Mouse (Mus musculus): ENCODE measurements around the gene A630095N17Rik. TPM values are rescaled to one million over a fixed set of nuclear protein-coding genes. Genes with fewer than 3 reads are reported as not detected.

Gene A630095N17Rik
- polyA plus RNA-seq, 1 experiment from 2014 or later, result not detected

- no peak overlapping the region for H3K4me2 ChIP-seq
- no peaks in the 10 kb centered on the region for H3K9me3 ChIP-seq
- WGBS, result 72% methylated on average over 13 of the region's 13 CpGs
- no peaks in the 10 kb centered on the region for H3K36me3 ChIP-seq
- H3K27me3 ChIP-seq, result peaks cover 7% of the 10 kb centered on the region; the same call in 1 of the 2 replicates
- no peak for ATAC-seq (ENCODE audit: low read depth)
- no peak overlapping the region for H3K27ac ChIP-seq (replicated peaks)
- H3K4me3 ChIP-seq, result no peak overlapping the region
- H3K9ac ChIP-seq, result no peak overlapping the region
- H3K4me1 ChIP-seq (replicated peaks), result peaks cover 28% of the 10 kb centered on the region
These were observed 20.4 kb upstream of the A630095N17Rik start for GRCm38 (mm10) chr1:75252308-75252707.

- peak; percentile 38; the same call in 1 of the 2 replicates for ATAC-seq (ENCODE audit: low read depth)
- WGBS, result 5% methylated on average over 21 of the region's 22 CpGs
- H3K9ac ChIP-seq, result 0 out of 2 replicates have a peak overlapping the region, but pooled peaks have one; percentile 23
- no peaks in the 10 kb centered on the region for H3K36me3 ChIP-seq
- H3K4me2 ChIP-seq, result peak overlapping the region; percentile 49
- H3K27ac ChIP-seq (replicated peaks), result no peak overlapping the region
- H3K4me3 ChIP-seq, result peak overlapping the region; percentile 25; the same call in 1 of the 2 replicates
- no peaks in the 10 kb centered on the region for H3K9me3 ChIP-seq
- H3K27me3 ChIP-seq, result peaks cover 7% of the 10 kb centered on the region; the same call in 1 of the 2 replicates
- peaks cover 30% of the 10 kb centered on the region for H3K4me1 ChIP-seq (replicated peaks)
These were observed 19.4 kb upstream of the A630095N17Rik start for GRCm38 (mm10) chr1:75251112-75251970.

DNA sequence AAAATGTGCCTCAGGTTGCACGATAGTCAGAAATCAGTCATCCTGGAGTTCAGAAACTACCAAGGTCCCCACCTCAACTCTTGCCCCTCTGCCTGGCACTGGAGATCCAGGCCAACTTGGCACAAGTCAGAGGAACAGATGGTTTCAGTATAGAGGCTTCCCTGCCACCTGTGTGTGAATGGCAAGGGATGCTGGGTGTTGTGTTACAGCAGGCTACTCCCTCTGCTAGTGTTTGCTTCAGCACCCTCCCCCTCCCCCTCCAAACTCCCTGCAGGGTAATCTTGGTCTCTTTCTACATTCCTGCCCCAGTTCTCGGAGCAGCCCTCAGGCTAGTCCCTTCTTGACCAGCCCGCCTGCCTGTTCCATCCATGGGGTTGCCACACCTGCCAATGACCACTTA is 18.6 kb upstream of the A630095N17Rik start:
- 0 out of 2 replicates have a peak overlapping the region, but pooled peaks have one; percentile 19 for H3K27ac ChIP-seq (replicated peaks)
- no peak overlapping the region for H3K4me3 ChIP-seq
- no peak for ATAC-seq (ENCODE audit: low read depth)
- 65% methylated on average over 3 of the region's 3 CpGs for WGBS
- no peak overlapping the region for H3K9ac ChIP-seq
- no peaks in the 10 kb centered on the region for H3K9me3 ChIP-seq
- no peaks in the 10 kb centered on the region for H3K36me3 ChIP-seq
- H3K27me3 ChIP-seq, result peaks cover 7% of the 10 kb centered on the region; the same call in 1 of the 2 replicates
- H3K4me1 ChIP-seq (replicated peaks), result peaks cover 30% of the 10 kb centered on the region
- no peak overlapping the region for H3K4me2 ChIP-seq

DNA sequence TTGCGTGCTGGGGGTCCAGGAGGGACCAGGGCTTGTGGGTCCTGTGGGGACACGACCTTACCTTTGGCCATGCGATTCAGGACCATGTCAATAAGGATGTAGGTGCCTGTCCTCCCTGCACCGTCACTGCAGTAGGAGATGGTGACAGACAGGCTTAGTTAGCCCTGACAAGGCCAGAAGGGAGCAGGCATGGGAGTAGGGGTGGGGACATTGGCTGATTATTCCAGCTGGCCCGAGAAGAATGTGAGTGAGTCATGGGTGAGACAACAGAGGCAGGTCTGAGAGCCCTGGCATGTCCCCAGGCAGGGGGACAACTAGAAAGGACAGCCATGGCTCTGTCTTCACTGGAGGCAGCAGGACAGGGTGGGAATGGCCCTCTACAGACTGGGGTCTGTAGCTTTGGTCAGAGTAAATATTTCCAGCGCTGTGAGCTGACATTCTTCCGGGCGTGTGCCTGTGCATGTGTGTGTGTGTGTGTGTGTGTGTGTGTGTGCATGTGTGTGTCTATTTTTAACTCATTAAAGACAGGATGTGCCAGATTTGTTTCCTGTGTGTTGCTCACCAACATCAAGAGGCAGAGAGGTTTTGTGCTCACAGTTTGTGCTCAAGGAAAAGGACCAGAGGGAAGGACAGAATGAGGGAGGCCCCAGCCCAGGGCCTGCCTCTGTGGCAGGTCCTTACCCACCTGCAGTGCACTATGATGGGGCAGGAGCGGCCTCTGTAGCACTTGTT is 16.3 kb upstream of the A630095N17Rik start:
- ATAC-seq (ENCODE audit: low read depth), result no peak
- peak overlapping the region; percentile 26; the same call in 1 of the 2 replicates for H3K9ac ChIP-seq
- WGBS, result 59% methylated on average over 9 of the region's 9 CpGs

DNA sequence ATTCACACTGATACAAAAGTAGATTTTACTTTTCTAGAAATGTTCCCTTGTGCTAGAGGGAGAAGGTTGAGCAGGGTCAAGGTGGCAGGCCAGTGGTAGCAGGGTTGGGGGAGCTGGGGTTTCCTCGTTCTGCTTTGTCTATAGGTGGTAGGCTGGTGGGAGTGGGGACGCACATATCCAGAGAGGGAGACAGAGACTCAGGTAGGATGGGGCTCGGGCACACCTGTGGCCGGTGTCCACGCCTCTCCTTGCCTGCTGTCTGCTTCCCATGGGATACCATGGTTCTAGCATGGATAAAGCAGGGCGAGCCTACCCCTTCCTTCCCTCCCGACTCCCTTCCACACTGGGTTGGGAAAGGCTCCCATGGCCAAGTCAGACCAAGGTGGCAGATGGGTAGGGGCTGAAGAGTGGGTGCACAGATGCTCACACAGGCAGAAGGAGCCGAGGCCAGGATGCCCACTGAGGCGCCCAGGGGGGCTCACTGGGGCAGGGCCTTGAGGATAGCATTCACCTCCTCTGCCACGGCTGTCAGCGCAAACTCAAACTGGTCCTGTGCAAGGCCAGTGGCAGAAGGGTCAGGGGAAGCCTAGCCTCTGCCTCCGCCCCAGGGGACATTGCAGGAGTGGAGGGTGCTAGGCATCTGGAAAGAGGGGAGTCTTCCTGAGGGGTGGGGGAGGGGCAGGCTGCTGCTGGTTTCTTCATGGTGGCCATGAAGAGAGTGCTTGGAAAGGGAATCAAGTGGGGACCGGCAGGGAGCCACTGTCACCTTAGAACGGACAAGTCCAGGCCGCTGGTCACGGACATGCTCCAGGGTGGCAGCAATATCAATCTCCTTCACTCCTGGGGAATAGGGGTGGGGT is 15.4 kb upstream of the A630095N17Rik start:
- Histone ChIP-seq H3K27me3 (peaks cover 2% of the 10 kb centered on the region; the same call in 1 of the 2 replicates), H3K4me2 (no peak overlapping the region), H3K9me3 (no peaks in the 10 kb centered on the region), H3K9ac (peak overlapping the region; percentile 26; the same call in 1 of the 2 replicates), H3K4me3 (no peak overlapping the region), H3K4me1 (replicated peaks) (peaks cover 24% of the 10 kb centered on the region), H3K36me3 (peaks cover 19% of the 10 kb centered on the region), H3K27ac (replicated peaks) (no peak overlapping the region)
- 82% methylated on average over 16 of the region's 16 CpGs for WGBS
- ATAC-seq (ENCODE audit: low read depth), result no peak

More for the DNA sequence above, 16.3 kb upstream of the A630095N17Rik start:
- peaks cover 24% of the 10 kb centered on the region for H3K4me1 ChIP-seq (replicated peaks)
- peaks cover 7% of the 10 kb centered on the region; the same call in 1 of the 2 replicates for H3K27me3 ChIP-seq
- H3K36me3 ChIP-seq, result peaks cover 11% of the 10 kb centered on the region
- H3K27ac ChIP-seq (replicated peaks), result no peak overlapping the region
- H3K4me2 ChIP-seq, result no peak overlapping the region
- H3K9me3 ChIP-seq, result no peaks in the 10 kb centered on the region
- no peak overlapping the region for H3K4me3 ChIP-seq

- peaks cover 41% of the 10 kb centered on the region for H3K36me3 ChIP-seq
- no peak overlapping the region for H3K27ac ChIP-seq (replicated peaks)
- WGBS, result 17% methylated on average over 4 of the region's 4 CpGs
- H3K9me3 ChIP-seq, result no peaks in the 10 kb centered on the region
- no peak overlapping the region for H3K4me2 ChIP-seq
- no peaks in the 10 kb centered on the region for H3K27me3 ChIP-seq
- H3K4me1 ChIP-seq (replicated peaks), result peaks cover 12% of the 10 kb centered on the region
- H3K9ac ChIP-seq, result no peak overlapping the region
- peak; percentile 59; the same call in 1 of the 2 replicates for ATAC-seq (ENCODE audit: low read depth)
- H3K4me3 ChIP-seq, result no peak overlapping the region
These were observed 12.9 kb upstream of the A630095N17Rik start for GRCm38 (mm10) chr1:75244836-75245235.

GRCm38 (mm10) chr1:75244175-75244826 is 12.4 kb upstream of the A630095N17Rik start:
- H3K9me3 ChIP-seq, result no peaks in the 10 kb centered on the region

GRCm38 (mm10) chr1:75243411-75243810 is 11.5 kb upstream of the A630095N17Rik start:
- no peak overlapping the region for H3K4me2 ChIP-seq
- WGBS, result 89% methylated on average over 14 of the region's 14 CpGs
- no peak for ATAC-seq (ENCODE audit: low read depth)
- peaks cover 46% of the 10 kb centered on the region for H3K36me3 ChIP-seq
- H3K27ac ChIP-seq (replicated peaks), result no peak overlapping the region
- no peak overlapping the region for H3K4me3 ChIP-seq
- H3K9ac ChIP-seq, result no peak overlapping the region
- peaks cover 12% of the 10 kb centered on the region for H3K4me1 ChIP-seq (replicated peaks)
- H3K9me3 ChIP-seq, result no peaks in the 10 kb centered on the region
- no peaks in the 10 kb centered on the region for H3K27me3 ChIP-seq

More at GRCm38 (mm10) chr1:75244175-75244826, 12.4 kb upstream of the A630095N17Rik start:
- Histone ChIP-seq H3K4me3 (no peak overlapping the region), H3K36me3 (peaks cover 46% of the 10 kb centered on the region), H3K4me1 (replicated peaks) (peaks cover 12% of the 10 kb centered on the region), H3K9ac (no peak overlapping the region), H3K4me2 (no peak overlapping the region), H3K27me3 (no peaks in the 10 kb centered on the region), H3K27ac (replicated peaks) (no peak overlapping the region)
- peak; percentile 19; the same call in 1 of the 2 replicates for ATAC-seq (ENCODE audit: low read depth)
- 87% methylated on average over 12 of the region's 12 CpGs for WGBS

- H3K4me1 ChIP-seq (replicated peaks), result peaks cover 25% of the 10 kb centered on the region
- H3K27me3 ChIP-seq, result no peaks in the 10 kb centered on the region
- peaks cover 46% of the 10 kb centered on the region for H3K36me3 ChIP-seq
- no peaks in the 10 kb centered on the region for H3K9me3 ChIP-seq
- no peak for ATAC-seq (ENCODE audit: low read depth)
- H3K27ac ChIP-seq (replicated peaks), result no peak overlapping the region
- H3K4me3 ChIP-seq, result no peak overlapping the region
- no peak overlapping the region for H3K9ac ChIP-seq
- H3K4me2 ChIP-seq, result no peak overlapping the region
- 85% methylated on average over 10 of the region's 10 CpGs for WGBS
These were observed 7.7 kb upstream of the A630095N17Rik start for GRCm38 (mm10) chr1:75239591-75239990.

GRCm38 (mm10) chr1:75236117-75237050 is 4.5 kb upstream of the A630095N17Rik start, which contains the start of gene Dnajb2:
Dnajb2 (plus strand) TSS chr1:75236406.
- Histone ChIP-seq H3K27ac (replicated peaks) (peak within 1 kb of the TSS; percentile 84), H3K27me3 (peaks cover 3% of the 10 kb centered on the region; the same call in 1 of the 2 replicates), H3K36me3 (peaks cover 20% of the 10 kb centered on the region), H3K9ac (peak within 1 kb of the TSS; percentile 87), H3K4me1 (replicated peaks) (peaks cover 26% of the 10 kb centered on the region), H3K4me2 (peak within 1 kb of the TSS; percentile 83), H3K9me3 (no peaks in the 10 kb centered on the region), H3K4me3 (peak within 1 kb of the TSS; percentile 60)
- under 1% methylated on average over 63 of the region's 64 CpGs for WGBS
- peak; percentile 91 for ATAC-seq (ENCODE audit: low read depth)
